Mouse (Mus musculus) erythroblast, embryonic 14.5 days (primary cell): ENCODE results near the gene Gm49336.

Experiments
- GATA1 ChIP-seq: IDR thresholded peaks from 2 replicates; pipeline ENCODE4 v1.6.1; 2012; ENCODE audit warnings: low read length, inconsistent platforms, mixed read lengths
- TAL1 ChIP-seq: IDR thresholded peaks from 3 replicates; pipeline ENCODE4 v1.6.1; 2012; ENCODE audit warnings: low read length, inconsistent platforms, mixed read lengths

- TF ChIP-seq GATA1 (no peak), TAL1 (no peak)
Observed at GRCm38 (mm10) chr14:60172286-60173055, 78.8 kb downstream of the Gm49336 start.
